Mouse (Mus musculus) urinary bladder, postnatal 0 days (tissue): ENCODE data around the gene C2cd5. TPM values are rescaled to one million over a fixed set of nuclear protein-coding genes. Genes with fewer than 3 reads are reported as not detected.

ENCODE experiments used
- polyA plus RNA-seq: library from polyadenylated mRNA; unstranded; fragments of >200 nt; fragmentation: Nextera tagmentation; extraction: Ambion mirVana; gene quantifications from 2 replicates; pipeline ENCODE4 v1.2.1, GENCODE M21; 2015

Gene C2cd5
- 23.2 and 29.5 TPM in 2 replicates for polyA plus RNA-seq

DNA sequence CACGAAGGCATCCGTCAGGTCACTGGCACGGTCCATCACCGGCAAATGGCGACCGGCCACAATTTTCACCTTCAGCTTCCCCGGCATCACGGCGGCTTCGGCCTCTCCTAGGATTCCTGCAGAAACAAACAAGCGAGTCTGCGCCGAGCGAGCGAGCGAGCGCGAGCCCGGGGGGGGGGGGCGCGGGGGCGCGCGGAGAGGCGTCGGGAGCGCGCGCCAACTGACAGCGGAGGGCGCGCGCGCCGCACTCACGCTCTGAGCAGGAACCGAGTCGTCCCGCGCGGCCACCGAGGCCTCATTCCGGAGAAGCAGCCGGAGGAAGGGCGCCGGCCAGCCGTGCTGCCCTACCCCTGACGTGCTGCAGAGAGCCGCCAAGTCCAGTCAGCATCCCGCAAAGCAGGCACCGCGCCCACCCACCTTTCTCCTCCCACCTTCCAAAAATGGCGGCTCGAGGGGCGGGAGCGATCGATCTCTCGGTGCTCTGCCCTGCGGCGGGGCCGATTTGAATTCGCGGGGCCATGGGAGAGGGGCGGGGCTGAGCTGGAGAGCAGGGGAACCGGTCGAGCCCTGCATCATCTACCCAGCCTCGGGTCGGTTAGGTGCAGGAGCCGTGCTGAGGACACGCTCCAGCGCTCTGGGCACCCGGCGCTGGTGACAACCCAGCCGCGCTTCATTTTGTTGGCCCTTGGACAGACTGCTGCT lies at the start of gene C2cd5:
TSS of gene C2cd5 (minus strand) at position 461 of the 702 bp plus-strand sequence.

DNA sequence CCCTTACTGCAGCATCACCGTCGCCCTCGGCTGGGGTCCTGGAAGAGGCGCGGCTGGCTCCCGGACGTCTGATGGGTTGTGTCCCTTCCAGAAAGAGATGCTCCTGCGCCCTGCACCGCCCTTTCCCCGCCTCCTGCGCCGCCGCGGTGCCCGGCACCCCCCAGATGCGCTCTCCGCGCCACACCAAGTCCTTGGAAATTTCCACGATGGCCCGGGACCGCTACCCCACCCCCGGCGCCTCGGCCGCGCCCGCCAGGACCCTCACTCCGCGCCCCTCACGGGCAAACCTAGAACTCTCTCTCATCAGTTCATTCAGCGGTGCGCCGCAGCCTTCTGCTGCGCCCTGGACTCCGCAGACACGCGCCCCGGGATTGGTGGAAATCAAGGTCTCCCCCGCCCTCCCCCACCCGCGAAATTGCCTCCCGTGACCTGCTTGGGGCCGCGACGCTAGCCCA lies 135.8 kb downstream of the C2cd5 start, which contains the start of gene St8sia1:
TSS of gene St8sia1 (minus strand) at position 377 of the 455 bp plus-strand sequence.

Other genes with a start within 250 kb of the C2cd5 start
- 0.06 and 0.13 TPM in 2 replicates for gene St8sia1, start 135.7 kb downstream of the C2cd5 start, polyA plus RNA-seq
- 8.0 and 9.8 TPM in 2 replicates for gene Etnk1, start 67.1 kb upstream of the C2cd5 start, polyA plus RNA-seq